Mouse (Mus musculus): ENCODE measurements around the gene Agap1. TPM values are rescaled to one million over a fixed set of nuclear protein-coding genes. Genes with fewer than 3 reads are reported as not detected.
A peak's percentile ranks its signal among the peaks of the same experiment; 100 is the strongest.

Gene Agap1
- polyA plus RNA-seq, 1 experiment from 2014 or later, result 8.7 TPM

- no peak overlapping the region for H3K9ac ChIP-seq (replicated peaks; ENCODE audit: low read depth)
- H3K4me2 ChIP-seq (replicated peaks; ENCODE audit: low read depth, low read length), result no peak overlapping the region
- ATAC-seq (no peak), DNase-seq (ENCODE audit: low spot score) (no peak)
- no peak overlapping the region for H3K4me3 ChIP-seq (ENCODE audit: low read depth, low read length)
- no peak overlapping the region for H3K27ac ChIP-seq (ENCODE audit: low read length)
- WGBS, result 55% methylated on average over 5 of the region's 5 CpGs
- no peaks in the 10 kb centered on the region for H3K9me3 ChIP-seq (ENCODE audit: low read length)
- no peaks in the 10 kb centered on the region for H3K27me3 ChIP-seq (replicated peaks; ENCODE audit: insufficient read depth, low read length)
- H3K4me1 ChIP-seq (ENCODE audit: insufficient read depth, low read depth, low read length), result no peaks in the 10 kb centered on the region; the same call in 1 of the 2 replicates
- no peak for TF ChIP-seq CTCF (IDR thresholded peaks at IDR 0.05)
- TF ChIP-seq EP300 (IDR thresholded peaks at IDR 0.05), result no peak
- H3K36me3 ChIP-seq (ENCODE audit: insufficient read depth, low read length), result no peaks in the 10 kb centered on the region
Observed at GRCm38 (mm10) chr1:89473946-89474345, 19.3 kb downstream of the Agap1 start.

GRCm38 (mm10) chr1:89474853-89475252 lies 20.2 kb downstream of the Agap1 start:
- DNase-seq (ENCODE audit: low spot score) (no peak), ATAC-seq (no peak)
- H3K36me3 ChIP-seq (ENCODE audit: insufficient read depth, low read length), result no peaks in the 10 kb centered on the region
- H3K4me1 ChIP-seq (ENCODE audit: insufficient read depth, low read depth, low read length), result no peaks in the 10 kb centered on the region; the same call in 1 of the 2 replicates
- WGBS, result 62% methylated on average over 9 of the region's 9 CpGs
- H3K4me2 ChIP-seq (replicated peaks; ENCODE audit: low read depth, low read length), result no peak overlapping the region
- H3K27me3 ChIP-seq (replicated peaks; ENCODE audit: insufficient read depth, low read length), result no peaks in the 10 kb centered on the region
- TF ChIP-seq CTCF (IDR thresholded peaks at IDR 0.05) (no peak), EP300 (IDR thresholded peaks at IDR 0.05) (no peak)
- H3K4me3 ChIP-seq (ENCODE audit: low read depth, low read length), result no peak overlapping the region
- H3K27ac ChIP-seq (ENCODE audit: low read length), result no peak overlapping the region
- H3K9me3 ChIP-seq (ENCODE audit: low read length), result no peaks in the 10 kb centered on the region
- no peak overlapping the region for H3K9ac ChIP-seq (replicated peaks; ENCODE audit: low read depth)

DNA sequence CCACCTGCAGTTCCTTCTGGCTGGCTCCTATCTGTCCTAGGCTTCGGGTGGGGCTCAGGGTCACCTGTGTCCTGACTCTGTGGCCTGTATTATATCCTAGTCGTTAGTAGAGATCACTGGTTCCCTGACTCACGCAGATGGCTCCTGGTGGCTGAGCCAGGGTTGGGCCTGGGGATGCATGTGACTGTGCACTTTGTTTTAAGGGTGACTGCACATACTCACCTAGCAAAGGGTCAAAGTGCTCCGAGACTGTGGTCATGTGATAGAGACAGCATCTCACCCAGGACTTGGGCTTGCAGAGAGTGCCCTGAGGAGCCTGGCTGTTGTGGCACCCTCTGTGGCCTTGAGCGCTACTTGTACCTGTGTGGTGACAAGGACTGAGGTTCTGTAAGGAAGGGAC lies 22.4 kb downstream of the Agap1 start:
- WGBS, result 89% methylated on average over 5 of the region's 5 CpGs
- Histone ChIP-seq H3K4me1 (ENCODE audit: insufficient read depth, low read depth, low read length) (peaks cover 9% of the 10 kb centered on the region; the same call in 1 of the 2 replicates), H3K4me3 (ENCODE audit: low read depth, low read length) (no peak overlapping the region), H3K9me3 (ENCODE audit: low read length) (no peaks in the 10 kb centered on the region), H3K36me3 (ENCODE audit: insufficient read depth, low read length) (no peaks in the 10 kb centered on the region), H3K4me2 (replicated peaks; ENCODE audit: low read depth, low read length) (no peak overlapping the region), H3K9ac (replicated peaks; ENCODE audit: low read depth) (no peak overlapping the region), H3K27me3 (replicated peaks; ENCODE audit: insufficient read depth, low read length) (no peaks in the 10 kb centered on the region), H3K27ac (ENCODE audit: low read length) (no peak overlapping the region)
- DNase-seq (ENCODE audit: low spot score) (no peak), ATAC-seq (no peak)
- TF ChIP-seq EP300 (IDR thresholded peaks at IDR 0.05) (no peak), CTCF (IDR thresholded peaks at IDR 0.05) (no peak)

DNA sequence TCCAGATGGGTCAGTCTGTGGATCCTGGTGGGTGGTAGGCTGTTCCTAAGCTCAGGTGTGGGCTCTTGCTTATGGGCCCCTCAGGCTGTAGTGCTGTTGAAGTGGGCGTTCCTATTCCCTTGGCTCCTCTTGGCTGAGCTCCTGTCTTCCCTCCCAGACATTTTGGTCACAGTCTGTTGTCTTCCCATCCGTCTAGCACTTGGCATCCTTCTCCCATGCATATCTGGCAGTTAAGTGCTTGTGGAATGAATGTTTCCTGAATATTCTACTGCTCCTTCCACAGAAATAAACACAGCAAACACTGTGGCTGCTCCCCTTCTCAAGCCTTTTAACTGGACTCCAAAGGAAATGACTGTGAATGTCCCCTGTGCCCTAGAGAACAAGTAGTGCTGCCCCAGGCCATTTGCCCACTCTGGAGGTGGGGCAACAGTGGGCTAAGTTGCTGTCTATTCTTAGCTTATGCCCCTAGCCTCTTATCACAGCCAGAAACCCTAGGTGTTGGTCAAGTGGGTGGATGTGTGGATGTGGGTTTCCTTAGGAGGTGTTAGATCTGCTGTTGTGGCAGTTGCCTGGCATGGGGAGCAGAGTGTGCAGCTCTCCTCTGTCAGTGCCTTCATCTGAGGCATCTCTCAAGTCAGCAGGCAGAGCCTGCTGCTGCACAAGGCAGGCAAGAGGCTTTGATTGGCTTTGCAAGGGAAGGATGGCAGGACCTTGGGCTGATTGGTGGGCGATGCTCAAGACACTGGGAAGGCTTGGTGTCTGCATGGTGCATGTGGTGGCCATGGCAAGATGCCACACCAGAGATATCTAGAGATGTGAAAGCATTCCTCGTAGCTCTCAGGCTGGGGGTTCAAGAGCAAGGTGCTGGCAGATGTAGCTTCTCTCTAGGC lies 24.2 kb downstream of the Agap1 start:
- no peaks in the 10 kb centered on the region for H3K27me3 ChIP-seq (replicated peaks; ENCODE audit: insufficient read depth, low read length)
- DNase-seq (ENCODE audit: low spot score), result no peak
- TF ChIP-seq CTCF (IDR thresholded peaks at IDR 0.05) (no peak), EP300 (IDR thresholded peaks at IDR 0.05) (no peak)
- no peaks in the 10 kb centered on the region for H3K9me3 ChIP-seq (ENCODE audit: low read length)
- no peak overlapping the region for H3K27ac ChIP-seq (ENCODE audit: low read length)
- peaks cover 9% of the 10 kb centered on the region; the same call in 1 of the 2 replicates for H3K4me1 ChIP-seq (ENCODE audit: insufficient read depth, low read depth, low read length)
- no peak overlapping the region for H3K9ac ChIP-seq (replicated peaks; ENCODE audit: low read depth)
- no peak overlapping the region for H3K4me3 ChIP-seq (ENCODE audit: low read depth, low read length)
- no peak overlapping the region for H3K4me2 ChIP-seq (replicated peaks; ENCODE audit: low read depth, low read length)
- ATAC-seq, result no peak
- no peaks in the 10 kb centered on the region for H3K36me3 ChIP-seq (ENCODE audit: insufficient read depth, low read length)
- WGBS, result 61% methylated on average over 4 of the region's 4 CpGs

DNA sequence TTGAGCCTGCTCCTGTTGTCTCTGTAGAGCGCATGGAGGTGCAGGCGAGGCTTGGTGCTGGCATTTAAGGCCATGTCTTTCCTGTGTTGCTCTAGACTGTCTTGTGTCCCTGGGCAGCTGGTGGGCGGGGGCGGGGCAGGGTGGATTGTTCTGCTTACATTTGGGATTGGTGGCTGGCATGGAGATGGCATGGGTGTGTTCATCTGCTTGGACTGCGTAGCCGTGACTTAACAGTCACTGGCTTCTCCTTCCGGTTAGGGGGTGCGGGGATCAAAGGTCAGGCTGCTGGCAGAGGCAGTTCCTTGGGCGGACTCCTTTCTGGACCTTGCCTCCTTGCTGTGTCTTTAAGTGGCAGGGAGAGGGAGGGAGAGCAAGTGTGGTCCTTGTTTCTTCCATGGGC lies 26.5 kb downstream of the Agap1 start:
- TF ChIP-seq EP300 (IDR thresholded peaks at IDR 0.05), result no peak
- TF ChIP-seq CTCF (IDR thresholded peaks at IDR 0.05), result no peak; the same call in 1 of the 2 replicates
- no peak overlapping the region for H3K4me3 ChIP-seq (ENCODE audit: low read depth, low read length)
- ATAC-seq (peak; percentile 77), DNase-seq (ENCODE audit: low spot score) (peak; percentile 37)
- no peak overlapping the region for H3K27ac ChIP-seq (ENCODE audit: low read length)
- no peak overlapping the region for H3K4me2 ChIP-seq (replicated peaks; ENCODE audit: low read depth, low read length)
- WGBS, result 81% methylated on average over 9 of the region's 9 CpGs
- no peak overlapping the region for H3K9ac ChIP-seq (replicated peaks; ENCODE audit: low read depth)
- peaks cover 9% of the 10 kb centered on the region; the same call in 1 of the 2 replicates for H3K4me1 ChIP-seq (ENCODE audit: insufficient read depth, low read depth, low read length)
- H3K9me3 ChIP-seq (ENCODE audit: low read length), result no peaks in the 10 kb centered on the region
- no peaks in the 10 kb centered on the region for H3K27me3 ChIP-seq (replicated peaks; ENCODE audit: insufficient read depth, low read length)
- H3K36me3 ChIP-seq (ENCODE audit: insufficient read depth, low read length), result no peaks in the 10 kb centered on the region

GRCm38 (mm10) chr1:89482812-89483211 lies 28.2 kb downstream of the Agap1 start:
- 40% methylated on average over 5 of the region's 5 CpGs for WGBS

More at GRCm38 (mm10) chr1:89482812-89483211, 28.2 kb downstream of the Agap1 start:
- Histone ChIP-seq H3K4me3 (ENCODE audit: low read depth, low read length) (no peak overlapping the region), H3K9me3 (ENCODE audit: low read length) (no peaks in the 10 kb centered on the region), H3K9ac (replicated peaks; ENCODE audit: low read depth) (no peak overlapping the region), H3K4me2 (replicated peaks; ENCODE audit: low read depth, low read length) (no peak overlapping the region), H3K27ac (ENCODE audit: low read length) (no peak overlapping the region), H3K4me1 (ENCODE audit: insufficient read depth, low read depth, low read length) (peaks cover 9% of the 10 kb centered on the region; the same call in 1 of the 2 replicates), H3K36me3 (ENCODE audit: insufficient read depth, low read length) (no peaks in the 10 kb centered on the region), H3K27me3 (replicated peaks; ENCODE audit: insufficient read depth, low read length) (no peaks in the 10 kb centered on the region)
- DNase-seq (ENCODE audit: low spot score) (peak; percentile 24), ATAC-seq (peak; percentile 55)
- TF ChIP-seq EP300 (IDR thresholded peaks at IDR 0.05) (0 out of 2 replicates have a peak, but pooled peaks have one; percentile 37), CTCF (IDR thresholded peaks at IDR 0.05) (no peak)
